Mouse (Mus musculus) MN1 (cell line): ENCODE data around the gene Copa.
A peak's percentile ranks its signal among the peaks of the same experiment; 100 is the strongest.

ENCODE experiments used
- DNase-seq: peaks from one replicate; pipeline ENCODE4 v3.0.0-alpha.2; 2016; ENCODE audit warnings: low spot score

Gene Copa

GRCm38 (mm10) chr1:172141529-172141928 is 59.2 kb downstream of the Copa start:
- no peak for DNase-seq

- DNase-seq: peak; percentile 38
Measured at GRCm38 (mm10) chr1:172143570-172143969, 61.2 kb downstream of the Copa start.

GRCm38 (mm10) chr1:172147835-172148278 is 65.5 kb downstream of the Copa start, which contains the start of gene Dcaf8:
TSS of gene Dcaf8 (plus strand) at chr1:172148084.
- DNase-seq: peak; percentile 100

GRCm38 (mm10) chr1:172148279-172148954 is 66.1 kb downstream of the Copa start:
- peak; percentile 63 for DNase-seq

- DNase-seq: peak; percentile 44
Measured at GRCm38 (mm10) chr1:172148955-172149815, 66.9 kb downstream of the Copa start.

GRCm38 (mm10) chr1:172154536-172154935 is 72.2 kb downstream of the Copa start:
- DNase-seq: no peak

GRCm38 (mm10) chr1:172155518-172155917 is 73.2 kb downstream of the Copa start:
- no peak for DNase-seq

- no peak for DNase-seq
Measured at GRCm38 (mm10) chr1:172159970-172160369, 77.6 kb downstream of the Copa start.

- no peak for DNase-seq
Measured at GRCm38 (mm10) chr1:172160508-172160907, 78.2 kb downstream of the Copa start.

GRCm38 (mm10) chr1:172162009-172162408 is 79.7 kb downstream of the Copa start:
- peak; percentile 43 for DNase-seq

- DNase-seq: no peak
Measured at GRCm38 (mm10) chr1:172162959-172163358, 80.6 kb downstream of the Copa start.

- DNase-seq: no peak
Measured at GRCm38 (mm10) chr1:172167911-172168310, 85.6 kb downstream of the Copa start.

GRCm38 (mm10) chr1:172169809-172170208 is 87.5 kb downstream of the Copa start:
- no peak for DNase-seq
